15 mouse cellular contexts compared by ENCODE assay signal in the genomic region with DNA sequence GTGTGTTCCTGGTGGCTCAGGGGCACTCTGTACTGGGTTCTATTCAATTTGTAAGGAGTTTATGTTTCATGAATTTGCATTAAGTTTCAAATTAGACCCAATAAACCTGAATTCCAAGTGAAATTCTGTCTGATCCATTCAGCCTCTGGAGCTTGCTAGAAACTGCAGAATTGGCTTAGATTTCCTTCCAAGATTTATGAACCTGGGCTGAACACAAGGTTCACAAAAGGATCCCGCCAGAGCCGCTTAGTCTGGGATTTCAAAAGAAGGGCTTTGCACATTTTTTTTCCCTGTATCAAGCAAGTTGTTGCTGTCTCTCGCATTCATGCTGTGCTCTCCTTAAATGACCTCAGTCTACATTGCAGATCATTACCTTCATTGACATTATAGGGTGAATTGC.
"Had no signal": no experiment of that assay in that cellular context is flagged by ENCODE, and none has a peak within 500 bp of the region (broad histone marks: within the 10 kb centered on the region; RNA-seq: fewer than 3 reads in every experiment).

No protein-coding gene starts in this region.

- H3K4me1 ChIP-seq: limb, embryonic 15.5 days; midbrain, embryonic 10.5 days; stomach, embryonic 15.5 days had no signal

- H3K9me3 ChIP-seq: limb, embryonic 15.5 days; liver, embryonic 12.5 days; midbrain, embryonic 10.5 days; neural tube, embryonic 13.5 days; stomach, embryonic 15.5 days had no signal

- H3K4me3 ChIP-seq: limb, embryonic 15.5 days; liver, embryonic 12.5 days; midbrain, embryonic 10.5 days; neural tube, embryonic 13.5 days; stomach, embryonic 15.5 days had no signal

- H3K27ac ChIP-seq: limb, embryonic 15.5 days; liver, embryonic 12.5 days; midbrain, embryonic 10.5 days; neural tube, embryonic 13.5 days; stomach, embryonic 15.5 days had no signal

- H3K36me3 ChIP-seq: limb, embryonic 15.5 days; liver, embryonic 12.5 days; midbrain, embryonic 10.5 days; neural tube, embryonic 13.5 days; stomach, embryonic 15.5 days had no signal

- DNase-seq: layer of hippocampus, postnatal 36 days; lung, embryonic 14.5 days; lung, postnatal 10 days; lung, postnatal 4 days; retina, postnatal 1 day; right cerebral cortex, postnatal 4 days; thymus, adult 2 months; thymus, postnatal 25 days had no signal

- H3K27me3 ChIP-seq: limb, embryonic 15.5 days; liver, embryonic 12.5 days; neural tube, embryonic 13.5 days; stomach, embryonic 15.5 days had no signal

- ATAC-seq: intestine, postnatal 0 days; liver, embryonic 12.5 days; midbrain, embryonic 16.5 days had no signal

- H3K4me2 ChIP-seq: limb, embryonic 15.5 days; liver, embryonic 12.5 days; lung, embryonic 14.5 days; neural tube, embryonic 13.5 days; stomach, embryonic 15.5 days had no signal

- H3K9ac ChIP-seq: limb, embryonic 15.5 days; liver, embryonic 12.5 days; lung, embryonic 14.5 days; neural tube, embryonic 13.5 days; stomach, embryonic 15.5 days had no signal
